Mouse (Mus musculus): ENCODE data around the gene Gsx2.
A peak's percentile ranks its signal among the peaks of the same experiment; 100 is the strongest.

Gene Gsx2

DNA sequence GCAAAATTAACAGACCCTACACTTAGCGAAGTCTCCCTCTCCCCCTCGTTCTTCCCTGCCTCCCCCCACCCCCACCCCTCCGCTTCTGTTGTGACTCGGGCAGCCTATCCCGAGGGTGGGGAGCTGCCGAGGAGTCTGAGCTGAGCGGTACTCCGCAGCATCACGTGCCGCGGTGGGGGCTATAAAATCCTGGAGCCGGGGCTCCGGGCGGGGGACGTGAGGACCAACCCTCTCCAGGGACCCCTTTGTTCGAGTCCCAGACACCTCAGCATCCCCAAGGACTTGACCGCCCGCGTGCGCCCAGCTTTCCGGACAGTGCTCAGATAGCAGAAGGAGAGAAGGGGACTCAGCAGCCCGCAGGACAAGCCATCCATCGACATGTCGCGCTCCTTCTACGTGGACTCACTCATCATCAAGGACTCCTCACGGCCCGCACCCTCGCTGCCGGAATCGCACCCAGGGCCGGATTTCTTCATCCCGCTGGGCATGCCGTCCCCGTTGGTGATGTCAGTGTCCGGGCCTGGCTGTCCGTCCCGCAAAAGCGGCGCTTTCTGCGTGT is at the start of gene Gsx2:
Gene Gsx2 (plus strand): TSS at position 219 of the 559 bp plus-strand sequence.
- no peak for DNase-seq (ENCODE audit: low spot score in 2 of 2)

- no peak for DNase-seq (ENCODE audit: low spot score in 2 of 2)
Observed at GRCm38 (mm10) chr5:75035475-75035874, 39.9 kb upstream of the Gsx2 start.

DNA sequence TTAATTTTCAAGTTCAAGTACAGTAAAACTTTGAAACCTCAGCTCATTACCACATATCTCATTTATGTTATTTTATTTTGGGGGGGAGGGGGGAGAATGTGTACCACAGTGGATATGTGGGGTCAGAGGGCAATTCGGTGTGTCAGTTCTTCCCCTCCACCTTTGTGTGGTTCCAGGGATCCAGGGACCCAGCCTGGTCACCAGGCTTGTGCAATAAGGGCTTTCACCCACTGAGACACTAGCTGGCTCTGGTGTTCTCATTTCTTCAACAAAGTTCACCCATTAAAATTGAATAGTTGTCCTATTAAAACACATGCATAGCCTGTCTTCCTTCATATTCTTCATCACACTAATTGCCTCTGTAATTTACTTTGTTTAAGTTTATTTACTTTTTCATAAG is 36.1 kb upstream of the Gsx2 start:
- DNase-seq (ENCODE audit: low spot score in 2 of 2): no peak

DNA sequence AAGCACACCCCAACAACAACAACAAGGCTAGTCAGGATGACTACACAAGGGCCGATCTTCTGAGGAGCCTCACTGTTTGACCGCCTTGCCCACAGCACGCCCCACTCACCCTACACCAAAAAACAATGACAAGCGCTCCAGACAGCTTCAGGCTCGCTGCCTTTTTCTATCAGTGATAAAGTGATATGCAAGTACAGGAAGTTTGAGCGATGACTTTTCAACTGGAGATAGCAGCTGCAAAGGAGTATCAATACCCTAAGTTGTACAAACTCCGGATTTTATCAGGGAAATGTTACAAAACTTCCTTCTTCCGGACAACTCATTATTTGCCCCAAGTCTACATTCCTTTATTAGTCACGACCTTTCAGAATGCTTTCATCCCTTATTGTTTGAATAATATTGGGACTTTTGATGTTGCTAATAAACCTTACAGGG is 32.4 kb upstream of the Gsx2 start:
- no peak for DNase-seq (ENCODE audit: low spot score in 2 of 2)

- DNase-seq (ENCODE audit: low spot score in 2 of 2): peak in 1 of 2 experiments; percentile 29
Observed at GRCm38 (mm10) chr5:75043621-75044301, 31.6 kb upstream of the Gsx2 start.

GRCm38 (mm10) chr5:75044310-75044904 is 31.0 kb upstream of the Gsx2 start, which contains the start of gene Chic2:
Gene Chic2, minus strand, starts transcription at chr5:75044774.
- peak; percentile 71 for DNase-seq (ENCODE audit: low spot score in 2 of 2)

- DNase-seq (ENCODE audit: low spot score in 2 of 2): no peak
Observed at GRCm38 (mm10) chr5:75045371-75045770, 30.0 kb upstream of the Gsx2 start.

DNA sequence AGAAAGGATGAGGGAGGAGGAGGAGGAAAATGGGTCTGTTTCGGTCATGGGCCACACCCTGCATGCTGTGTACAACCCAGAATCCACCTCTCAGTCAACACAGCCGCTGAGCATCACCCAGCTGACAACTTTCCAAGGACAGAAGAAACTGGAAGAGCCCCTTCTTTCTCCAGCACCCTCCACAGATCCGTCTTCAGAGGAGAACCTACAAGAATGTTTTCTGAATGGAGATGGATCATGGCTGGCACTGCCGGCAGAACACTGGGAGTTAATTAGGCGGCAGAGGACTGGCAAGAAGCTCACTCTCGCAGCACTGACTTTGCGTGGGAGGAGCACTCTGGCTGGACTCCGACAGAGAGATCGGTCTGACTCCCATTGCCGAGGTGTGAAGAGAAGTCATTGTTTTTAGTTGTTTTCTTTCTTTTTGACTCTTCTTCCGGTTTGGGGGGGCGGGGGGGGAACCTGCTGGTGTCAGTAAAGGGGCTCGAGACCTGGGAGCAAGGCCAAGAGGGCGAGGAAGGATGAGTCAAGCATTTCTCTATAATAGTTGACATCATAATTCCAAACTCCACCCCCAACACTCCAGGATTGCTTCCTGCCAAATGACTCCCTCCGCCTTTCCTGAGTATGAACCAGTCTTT is 28.6 kb upstream of the Gsx2 start:
- DNase-seq (ENCODE audit: low spot score in 2 of 2): peak in 1 of 2 experiments; percentile 38

GRCm38 (mm10) chr5:75051109-75051508 is 24.3 kb upstream of the Gsx2 start:
- DNase-seq (ENCODE audit: low spot score in 2 of 2): no peak

- no peak for DNase-seq (ENCODE audit: low spot score in 2 of 2)
Observed at GRCm38 (mm10) chr5:75063177-75063576, 12.2 kb upstream of the Gsx2 start.

DNA sequence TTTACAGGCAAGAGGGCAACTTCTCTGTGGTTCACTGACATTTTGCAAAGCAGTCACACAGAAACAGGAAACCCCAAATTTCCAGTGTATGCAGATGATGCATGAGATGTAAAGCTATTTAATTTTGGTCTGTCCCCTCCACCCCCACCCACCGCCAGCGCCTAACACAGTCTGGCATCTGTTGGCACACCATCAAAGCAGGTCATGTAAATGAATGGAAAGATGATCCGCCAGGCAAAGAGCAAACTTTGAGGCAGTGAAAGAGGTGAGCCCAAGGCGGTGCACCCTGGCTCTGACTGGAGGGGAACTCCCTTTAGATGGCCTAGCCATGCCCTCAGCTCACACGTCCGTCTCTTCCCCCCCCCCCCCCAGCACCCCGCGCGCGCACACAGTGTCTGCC is 8.7 kb upstream of the Gsx2 start:
- no peak for DNase-seq (ENCODE audit: low spot score in 2 of 2)

DNA sequence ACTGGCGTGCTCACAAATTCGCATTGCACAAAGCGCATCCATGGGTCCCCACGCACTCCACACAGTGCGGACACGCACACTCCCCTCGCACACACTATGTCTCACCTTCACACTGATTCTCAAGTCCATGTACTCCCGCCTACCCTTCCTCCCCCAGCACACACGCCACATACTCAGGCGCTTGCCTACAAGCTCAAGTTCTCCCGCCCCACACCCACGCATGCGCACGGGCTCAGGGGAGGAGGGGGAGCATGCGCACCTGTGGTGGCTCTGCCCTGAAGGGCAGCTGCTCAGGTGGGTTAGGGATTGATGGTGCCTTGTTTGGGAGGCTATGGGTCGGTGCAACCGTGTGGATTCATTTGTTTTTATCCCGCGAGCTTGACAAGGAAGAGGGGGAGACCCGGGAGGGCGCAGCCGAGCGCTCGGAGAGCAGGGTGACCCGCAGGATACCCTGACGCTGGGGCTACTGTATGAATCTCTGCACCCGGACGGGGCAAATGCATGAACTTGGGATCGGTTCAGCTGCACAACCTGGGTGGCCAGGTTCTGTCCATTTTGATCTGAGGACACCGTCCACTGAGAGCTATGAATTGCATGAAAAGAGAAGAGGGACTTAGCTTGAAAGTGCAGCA is 8.2 kb upstream of the Gsx2 start:
- no peak for DNase-seq (ENCODE audit: low spot score in 2 of 2)

GRCm38 (mm10) chr5:75070132-75070531 is 5.3 kb upstream of the Gsx2 start:
- no peak for DNase-seq (ENCODE audit: low spot score in 2 of 2)

DNA sequence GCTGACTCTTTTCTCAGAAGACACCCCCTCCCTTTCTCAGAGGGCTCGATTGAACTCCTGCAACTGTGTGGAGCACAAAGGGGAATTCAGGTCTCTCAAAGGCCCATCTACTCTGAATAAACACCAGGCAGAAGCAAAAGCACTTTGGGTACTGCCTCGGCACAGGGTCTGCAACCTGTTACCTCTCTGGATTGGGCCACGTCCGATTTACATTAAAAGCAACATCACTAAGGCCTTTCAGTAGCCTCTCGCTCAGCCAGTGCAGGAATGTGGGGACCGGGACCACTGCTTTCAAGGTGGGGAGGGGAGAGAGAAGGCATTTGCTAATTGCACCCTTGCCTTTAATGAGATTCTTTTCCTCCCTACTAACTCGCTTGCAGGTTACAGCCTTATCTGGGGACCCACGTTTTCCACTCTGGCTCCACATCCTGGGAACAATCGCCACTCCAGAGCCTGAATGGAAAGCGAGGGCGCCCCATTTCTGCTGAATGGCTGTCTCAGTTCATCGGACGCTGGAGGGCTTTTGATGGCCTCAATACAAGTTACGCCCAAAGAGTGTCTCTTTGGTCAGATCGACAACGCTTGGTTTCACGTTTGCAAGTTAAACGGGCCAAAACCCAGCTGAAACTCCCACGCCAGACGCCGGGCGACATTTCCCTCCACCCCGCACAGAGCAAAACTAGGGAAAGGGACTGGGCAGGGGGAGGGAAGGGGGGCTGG is 4.6 kb upstream of the Gsx2 start:
- no peak for DNase-seq (ENCODE audit: low spot score in 2 of 2)

- no peak for DNase-seq (ENCODE audit: low spot score in 2 of 2)
Observed at GRCm38 (mm10) chr5:75071951-75072350, 3.5 kb upstream of the Gsx2 start.

- DNase-seq (ENCODE audit: low spot score in 2 of 2): no peak
Observed at GRCm38 (mm10) chr5:75072532-75072931, 2.9 kb upstream of the Gsx2 start.

- DNase-seq (ENCODE audit: low spot score in 2 of 2): no peak
Observed at GRCm38 (mm10) chr5:75073167-75073566, 2.2 kb upstream of the Gsx2 start.

DNA sequence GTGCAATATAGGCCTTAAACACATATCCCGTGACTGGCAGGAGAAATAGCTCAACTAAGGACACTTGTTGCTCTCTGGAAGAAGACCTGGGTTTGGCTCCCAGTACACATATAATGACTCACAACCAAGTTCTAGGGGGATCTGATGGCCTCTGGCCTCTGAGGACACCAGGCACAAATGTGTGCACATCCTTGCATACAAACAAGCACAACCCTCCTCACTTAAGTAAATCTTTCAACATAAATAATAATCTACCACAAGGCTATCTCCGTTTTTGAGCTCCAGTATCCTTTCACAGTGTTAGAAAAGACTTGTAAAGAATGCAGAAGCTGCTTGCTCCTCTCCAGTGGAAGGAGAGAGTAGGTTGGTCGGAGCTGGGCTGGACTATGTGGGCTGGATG is 1.7 kb upstream of the Gsx2 start:
- no peak for DNase-seq (ENCODE audit: low spot score in 2 of 2)

GRCm38 (mm10) chr5:75074132-75074531 is 1.3 kb upstream of the Gsx2 start:
- no peak for DNase-seq (ENCODE audit: low spot score in 2 of 2)

- DNase-seq (ENCODE audit: low spot score in 2 of 2): no peak
Observed at GRCm38 (mm10) chr5:75074537-75075382, 641 bp upstream of the Gsx2 start.

Measured in frontal cortex, postnatal 36 days (tissue).